Comparison of ENCODE assay signal across 8 mouse cellular contexts in genomic region chr2:119019131-119019530, GRCm38 (mm10). TPM values are rescaled to one million over a fixed set of nuclear protein-coding genes. Genes with fewer than 3 reads are reported as not detected.
A peak's percentile ranks its signal among the peaks of the same experiment; 100 is the strongest.
DNase-seq lines count a peak whose midpoint lies in the region; ATAC-seq and TF ChIP-seq lines count a peak whose summit lies in the region.

No protein-coding gene starts in this region.

- TF ChIP-seq POLR2A in brain, embryonic 14.5 days (IDR thresholded peaks at IDR 0.05; ENCODE audit: borderline replicate concordance, extremely low read depth, insufficient read depth, insufficient read length, poor library complexity, severe bottlenecking), result no peak

- WGBS in kidney, embryonic 16.5 days, result 7% methylated on average over 5 of the region's 5 CpGs
- WGBS in heart, postnatal 0 days, result 22% methylated on average over 5 of the region's 5 CpGs
- WGBS in midbrain, embryonic 14.5 days, result 5% methylated on average over 5 of the region's 5 CpGs

- peaks cover 16% of the 10 kb centered on the region for H3K4me1 ChIP-seq in kidney, embryonic 16.5 days (ENCODE audit: insufficient read depth, low read length)
- H3K4me1 ChIP-seq in heart, postnatal 0 days (ENCODE audit: control insufficient read depth, insufficient read depth), result peaks cover 9% of the 10 kb centered on the region; the same call in 1 of the 2 replicates
- H3K4me1 ChIP-seq in midbrain, embryonic 14.5 days (ENCODE audit: control insufficient read depth, insufficient read depth, low read length), result peaks cover 3% of the 10 kb centered on the region; the same call in 1 of the 2 replicates

- no peak for TF ChIP-seq EP300 in heart, postnatal 0 days (IDR thresholded peaks at IDR 0.05; ENCODE audit: low read depth)

- no peak for DNase-seq in kidney, postnatal 25 days
- peak; percentile 85 for DNase-seq in brain, embryonic 14.5 days (ENCODE audit: low read depth)
- no peak for DNase-seq in heart, postnatal 0 days (ENCODE audit: low spot score)
- DNase-seq in midbrain, embryonic 14.5 days, result peak; percentile 70
- no peak for DNase-seq in adrenal gland, postnatal 25 days
- DNase-seq in spleen, adult 12 weeks (ENCODE audit: low spot score), result no peak
- no peak for DNase-seq in right cerebral cortex, postnatal 36 days (ENCODE audit: low spot score in 2 of 2)

- peak; percentile 54; the same call in 1 of the 2 replicates for TF ChIP-seq CTCF in brain, embryonic 14.5 days (IDR thresholded peaks at IDR 0.05; ENCODE audit: borderline replicate concordance, extremely low read depth, insufficient read depth, insufficient read length)
- TF ChIP-seq CTCF in heart, postnatal 0 days (IDR thresholded peaks at IDR 0.05; ENCODE audit: low read depth), result peak; percentile 35

- no peaks in the 10 kb centered on the region for H3K27me3 ChIP-seq in kidney, embryonic 16.5 days (ENCODE audit: insufficient read depth, low read length)
- H3K27me3 ChIP-seq in heart, postnatal 0 days (ENCODE audit: control insufficient read depth, insufficient read depth, low read length), result no peaks in the 10 kb centered on the region
- H3K27me3 ChIP-seq in midbrain, embryonic 14.5 days (ENCODE audit: control insufficient read depth, insufficient read depth, low read length), result no peaks in the 10 kb centered on the region

- H3K9me3 ChIP-seq in kidney, embryonic 16.5 days (ENCODE audit: low read length), result peaks cover 3% of the 10 kb centered on the region
- H3K9me3 ChIP-seq in heart, postnatal 0 days (replicated peaks; ENCODE audit: control insufficient read depth, low read length), result no peaks in the 10 kb centered on the region
- H3K9me3 ChIP-seq in midbrain, embryonic 14.5 days (ENCODE audit: control insufficient read depth, low read length), result peaks cover 3% of the 10 kb centered on the region; the same call in 1 of the 2 replicates

- ATAC-seq in kidney, embryonic 16.5 days (ENCODE audit: low FRiP score, low TSS enrichment), result peak; percentile 74; the same call in 1 of the 2 replicates
- ATAC-seq in heart, postnatal 0 days (ENCODE audit: insufficient read depth, low read depth), result no peak
- ATAC-seq in midbrain, embryonic 14.5 days (ENCODE audit: low FRiP score, low TSS enrichment), result peak; percentile 71; the same call in 1 of the 2 replicates

- no peak overlapping the region for H3K9ac ChIP-seq in kidney, embryonic 16.5 days (replicated peaks; ENCODE audit: low read length)
- H3K9ac ChIP-seq in heart, postnatal 0 days (replicated peaks; ENCODE audit: low read depth, low read length), result no peak overlapping the region
- H3K9ac ChIP-seq in midbrain, embryonic 14.5 days (replicated peaks; ENCODE audit: low read length), result no peak overlapping the region

- no peak overlapping the region for H3K4me3 ChIP-seq in kidney, embryonic 16.5 days (ENCODE audit: low read length)
- no peak overlapping the region for H3K4me3 ChIP-seq in heart, postnatal 0 days (ENCODE audit: low read depth, low read length)
- no peak overlapping the region for H3K4me3 ChIP-seq in midbrain, embryonic 14.5 days (replicated peaks; ENCODE audit: low read depth, low read length)

- 0 out of 2 replicates have a peak overlapping the region, but pooled peaks have one; percentile 23 for H3K27ac ChIP-seq in kidney, embryonic 16.5 days (ENCODE audit: low read length)
- peak overlapping the region; percentile 41; the same call in 1 of the 2 replicates for H3K27ac ChIP-seq in heart, postnatal 0 days (ENCODE audit: low read depth)
- peak overlapping the region; percentile 70 for H3K27ac ChIP-seq in midbrain, embryonic 14.5 days (replicated peaks; ENCODE audit: low read depth, low read length)

- peak overlapping the region; percentile 33 for H3K4me2 ChIP-seq in kidney, embryonic 16.5 days (replicated peaks; ENCODE audit: low read depth, low read length)
- H3K4me2 ChIP-seq in heart, postnatal 0 days (ENCODE audit: low read depth, low read length), result no peak overlapping the region
- H3K4me2 ChIP-seq in midbrain, embryonic 14.5 days (ENCODE audit: low read length), result peak overlapping the region; percentile 23

- H3K36me3 ChIP-seq in kidney, embryonic 16.5 days (ENCODE audit: insufficient read depth, low read length), result peaks cover 37% of the 10 kb centered on the region
- H3K36me3 ChIP-seq in heart, postnatal 0 days (replicated peaks; ENCODE audit: control insufficient read depth, insufficient read depth, low read length), result peaks cover 56% of the 10 kb centered on the region
- H3K36me3 ChIP-seq in midbrain, embryonic 14.5 days (ENCODE audit: control insufficient read depth, insufficient read depth, low read length), result peaks cover 27% of the 10 kb centered on the region

RNA-seq across cellular contexts. Expression of gene Ccdc32, which starts 10.1 kb away (rescaled TPM):
- 23.3 and 26.9 TPM in 2 replicates for polyA plus RNA-seq in kidney, embryonic 16.5 days (2015; fragmentation: Nextera tagmentation; extraction: Ambion mirVana)
- 20.9 and 23.0 TPM in 2 replicates for polyA plus RNA-seq in brain, embryonic 14.5 days (2012; rRNA removed)
- total RNA-seq in heart, postnatal 0 days (2014; rRNA removed; ENCODE audit: low replicate concordance), result 14.7 and 19.1 TPM in 2 replicates
- polyA plus RNA-seq in heart, postnatal 0 days (2015; fragmentation: Nextera tagmentation; extraction: Ambion mirVana), result 20.7 and 21.1 TPM in 2 replicates
- 37.0 and 40.6 TPM in 2 replicates for polyA plus RNA-seq in midbrain, embryonic 14.5 days (2014; fragmentation: Nextera tagmentation; extraction: Ambion mirVana)
- 16.3 and 19.0 TPM in 2 replicates for total RNA-seq in adrenal gland, postnatal 25 days (2021)

RNA-seq across cellular contexts. Expression of gene Rpusd2, which starts 15.5 kb away (rescaled TPM):
- 4.5 and 5.3 TPM in 2 replicates for polyA plus RNA-seq in kidney, embryonic 16.5 days (2015; fragmentation: Nextera tagmentation; extraction: Ambion mirVana)
- polyA plus RNA-seq in brain, embryonic 14.5 days (2012; rRNA removed), result 8.0 and 8.4 TPM in 2 replicates
- 8.8 and 14.3 TPM in 2 replicates for total RNA-seq in heart, postnatal 0 days (2014; rRNA removed; ENCODE audit: low replicate concordance)
- polyA plus RNA-seq in heart, postnatal 0 days (2015; fragmentation: Nextera tagmentation; extraction: Ambion mirVana), result 2.6 and 3.3 TPM in 2 replicates
- polyA plus RNA-seq in midbrain, embryonic 14.5 days (2014; fragmentation: Nextera tagmentation; extraction: Ambion mirVana), result 4.5 and 5.0 TPM in 2 replicates
- total RNA-seq in adrenal gland, postnatal 25 days (2021), result 5.6 and 5.8 TPM in 2 replicates

RNA-seq across cellular contexts. Expression of gene Knl1, which starts 27.8 kb away (rescaled TPM):
- polyA plus RNA-seq in kidney, embryonic 16.5 days (2015; fragmentation: Nextera tagmentation; extraction: Ambion mirVana), result 38.3 and 47.0 TPM in 2 replicates
- polyA plus RNA-seq in brain, embryonic 14.5 days (2012; rRNA removed), result 2.4 and 3.3 TPM in 2 replicates
- total RNA-seq in heart, postnatal 0 days (2014; rRNA removed; ENCODE audit: low replicate concordance), result 9.1 and 50.5 TPM in 2 replicates
- 12.6 and 14.5 TPM in 2 replicates for polyA plus RNA-seq in heart, postnatal 0 days (2015; fragmentation: Nextera tagmentation; extraction: Ambion mirVana)
- 7.1 and 11.4 TPM in 2 replicates for polyA plus RNA-seq in midbrain, embryonic 14.5 days (2014; fragmentation: Nextera tagmentation; extraction: Ambion mirVana)
- total RNA-seq in adrenal gland, postnatal 25 days (2021), result 3.8 TPM in 2 replicates

Comparison
In these comparisons a context has a peak if more than half of its experiments do, and no peak if none do; other contexts are left out.
1. DNase-seq: peak in brain, embryonic 14.5 days (single experiment) and midbrain, embryonic 14.5 days (single experiment); none in kidney, postnatal 25 days (0 of 2), heart, postnatal 0 days (single experiment), adrenal gland, postnatal 25 days (single experiment), spleen, adult 12 weeks (single experiment) and right cerebral cortex, postnatal 36 days (0 of 2).
2. Peak in every context shown above with its lines, with median percentiles within 50 percentile points of each other: H3K27ac ChIP-seq.